Mouse (Mus musculus): ENCODE results near the gene Zfp217.

GRCm38 (mm10) chr2:170091563-170092443, 56.1 kb downstream of the Zfp217 start:
- no peak for TF ChIP-seq POLR2A (IDR thresholded peaks at IDR 0.05; ENCODE audit: low read depth, low read length)
- no peak for TF ChIP-seq CTCF (IDR thresholded peaks at IDR 0.05; ENCODE audit: extremely low read depth, insufficient read length, insufficient replicate concordance, low read depth, low read length)
